Mouse (Mus musculus): Measurements from ENCODE around the gene Exoc8.

DNA sequence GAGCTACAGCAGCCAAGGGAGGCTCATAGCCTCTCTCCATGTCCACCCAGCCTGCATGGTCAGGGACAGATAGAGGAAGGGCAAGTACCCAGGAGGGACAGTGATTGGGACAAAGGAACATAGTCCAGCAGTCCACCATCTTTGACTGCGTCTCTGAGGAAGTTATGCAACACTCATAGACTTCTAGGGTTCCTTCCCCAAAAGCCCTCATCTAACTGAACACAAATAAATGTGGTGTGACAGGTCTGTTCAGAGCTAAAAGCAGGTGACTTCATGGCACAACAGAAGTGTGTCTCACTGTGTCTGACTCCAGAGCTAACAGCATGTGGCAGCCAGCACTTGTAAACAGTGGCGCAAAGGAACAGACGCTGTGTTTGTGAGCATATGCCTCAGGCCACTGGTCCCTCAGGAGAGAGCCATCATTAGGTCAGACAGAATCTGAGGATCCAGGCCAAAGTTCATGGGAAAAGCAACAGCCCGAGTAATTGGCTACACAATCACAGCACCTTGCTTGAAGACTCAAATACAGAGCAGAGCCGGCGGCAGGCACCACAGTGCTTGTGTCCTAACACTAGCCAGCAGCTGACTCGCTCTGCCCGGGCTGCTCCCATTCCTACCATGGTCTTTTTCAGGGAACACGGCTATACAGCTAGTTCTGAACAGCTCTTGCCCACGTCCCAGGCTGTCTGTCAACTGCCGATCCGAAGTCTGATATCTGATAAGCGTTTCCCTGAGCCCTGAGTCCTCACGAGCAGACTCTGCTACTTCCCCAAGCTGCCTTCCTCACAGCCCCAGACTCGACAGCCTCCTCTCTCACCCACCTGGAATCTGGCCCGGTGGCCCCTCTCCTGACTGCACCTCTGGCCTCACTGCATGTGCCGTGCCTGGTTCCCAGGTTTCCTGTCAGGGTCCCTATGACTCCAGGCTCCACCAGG, 14.7 kb upstream of the Exoc8 start:
- no peak for TF ChIP-seq CTCF (IDR thresholded peaks at IDR 0.05; ENCODE audit: insufficient read depth, low read depth, low read length)
- TF ChIP-seq POLR2A (IDR thresholded peaks at IDR 0.05; ENCODE audit: insufficient read depth, low read depth, low read length): no peak
